Mouse (Mus musculus): ENCODE results near the gene Srp68. TPM values are rescaled to one million over a fixed set of nuclear protein-coding genes. Genes with fewer than 3 reads are reported as not detected.

Srp68 gene
- polyA plus RNA-seq, 1 experiment: 83.0 TPM

DNA sequence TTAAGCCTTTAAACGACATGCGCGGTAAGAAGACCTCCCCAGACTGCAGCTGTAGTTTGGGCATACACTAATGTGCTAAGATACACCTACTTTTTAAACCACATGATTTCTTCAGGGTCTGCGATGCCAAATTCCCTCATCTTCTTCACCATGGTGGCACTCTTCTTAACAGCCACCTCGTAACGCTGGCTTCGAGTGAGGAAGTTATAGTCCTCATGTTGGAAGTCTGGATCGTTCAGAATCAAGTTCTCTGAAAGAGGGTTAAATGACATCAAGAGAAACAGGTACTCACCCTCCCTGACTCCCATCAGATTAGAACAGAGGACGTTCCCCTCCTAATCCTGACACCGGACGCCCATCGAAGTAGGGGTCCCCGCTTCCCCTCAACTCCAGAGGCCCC, 75.9 kb downstream of the Srp68 start:
- Histone ChIP-seq H3K4me3 (peak overlapping the region; percentile 93), H3K79me2 (ENCODE audit: control insufficient read depth, insufficient read depth) (peaks cover 34% of the 10 kb centered on the region)

DNA sequence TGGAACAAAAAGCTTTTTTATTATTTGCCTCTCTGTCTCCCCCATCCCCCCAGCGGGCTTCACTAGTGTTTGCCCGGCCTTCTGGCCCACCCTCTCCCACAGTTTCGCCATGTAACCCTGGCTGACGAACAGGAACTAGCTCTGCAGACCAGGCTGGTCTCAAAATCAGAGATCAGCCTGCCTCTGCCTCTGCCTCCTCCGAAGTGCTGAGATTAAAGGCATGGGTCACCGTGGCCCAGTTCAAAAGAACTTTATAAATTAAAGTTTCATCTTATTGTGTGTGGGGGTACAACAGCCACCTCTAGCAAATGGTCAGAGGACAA, 76.5 kb downstream of the Srp68 start:
- TF ChIP-seq MYOG (IDR thresholded peaks at IDR 0.05; ENCODE audit: control insufficient read depth in 1 of 3, insufficient read depth in 1 of 3, insufficient read length in 2 of 3, low read depth in 2 of 3): no peak
- TF ChIP-seq USF1 (IDR thresholded peaks at IDR 0.05; ENCODE audit: low read depth): no peak
- no peak for TF ChIP-seq POLR2AphosphoS2 (IDR thresholded peaks at IDR 0.05; ENCODE audit: insufficient read length, low read depth)
- no peak for TF ChIP-seq POLR2A (IDR thresholded peaks at IDR 0.05; ENCODE audit: insufficient read length, low read depth)
- TF ChIP-seq SRF (IDR thresholded peaks at IDR 0.05; ENCODE audit: control insufficient read depth, insufficient read length, low read depth): no peak
- H3K79me2 ChIP-seq (ENCODE audit: control insufficient read depth, insufficient read depth): peaks cover 34% of the 10 kb centered on the region

More for the DNA sequence above, 75.9 kb downstream of the Srp68 start:
- H3K36me3 ChIP-seq (ENCODE audit: control insufficient read depth, insufficient read depth): no peaks in the 10 kb centered on the region
- H3ac ChIP-seq (ENCODE audit: control insufficient read depth, insufficient read length): peak overlapping the region; percentile 70
- peak overlapping the region; percentile 95 for H3K4me2 ChIP-seq (ENCODE audit: low read depth)
- TF ChIP-seq POLR2A (IDR thresholded peaks at IDR 0.05; ENCODE audit: insufficient read length, low read depth): no peak
- no peak for TF ChIP-seq USF1 (IDR thresholded peaks at IDR 0.05; ENCODE audit: low read depth)
- no peak for TF ChIP-seq MYOG (IDR thresholded peaks at IDR 0.05; ENCODE audit: control insufficient read depth in 1 of 3, insufficient read depth in 1 of 3, insufficient read length in 2 of 3, low read depth in 2 of 3)
- no peak for TF ChIP-seq E2F4 (IDR thresholded peaks at IDR 0.05; ENCODE audit: insufficient read depth)
- no peak for TF ChIP-seq MAX (IDR thresholded peaks at IDR 0.05; ENCODE audit: low read depth)
- TF ChIP-seq POLR2AphosphoS2 (IDR thresholded peaks at IDR 0.05; ENCODE audit: insufficient read length, low read depth): no peak
- no peak for TF ChIP-seq CEBPB (IDR thresholded peaks at IDR 0.05; ENCODE audit: insufficient read depth, poor library complexity, severe bottlenecking)
- H3K27me3 ChIP-seq (ENCODE audit: control insufficient read depth, insufficient read depth, insufficient read length): no peaks in the 10 kb centered on the region

DNA sequence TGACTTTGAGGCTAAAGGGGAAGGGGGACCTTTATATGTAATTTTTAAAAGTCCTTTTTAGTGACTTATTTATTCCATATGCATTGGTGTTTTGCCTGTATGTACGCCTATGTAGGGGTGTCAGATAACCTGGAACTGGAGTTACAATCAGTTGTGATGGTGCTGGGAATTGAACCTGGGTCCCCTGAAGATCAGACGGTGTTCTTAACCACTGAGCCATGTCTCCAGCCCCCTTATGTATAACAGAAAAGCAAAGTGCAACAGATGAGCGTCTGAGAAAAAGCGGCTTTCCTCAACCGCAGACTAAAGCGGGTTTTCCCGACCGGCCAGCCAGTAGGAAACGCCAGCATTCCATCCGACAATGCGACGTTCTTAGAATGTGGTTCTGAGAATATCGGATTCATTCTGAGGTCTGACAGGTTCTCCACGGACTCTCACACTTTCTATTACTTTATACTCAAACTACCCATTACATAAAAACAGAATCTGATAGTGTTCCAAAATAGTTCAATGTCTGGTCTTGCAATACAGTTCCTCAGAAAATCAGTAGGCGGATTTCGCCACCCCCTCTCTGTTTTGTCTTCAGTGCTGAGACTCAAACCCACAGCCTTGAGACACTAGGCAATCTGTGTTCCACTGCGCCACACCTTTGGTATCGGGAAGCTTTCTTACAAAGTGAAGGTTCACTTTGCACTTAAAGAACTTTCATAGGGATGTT, 77.0 kb downstream of the Srp68 start:
- no peaks in the 10 kb centered on the region for H3K36me3 ChIP-seq (ENCODE audit: control insufficient read depth, insufficient read depth)
- peak overlapping the region; percentile 95 for H3K4me2 ChIP-seq (ENCODE audit: low read depth)
- no peaks in the 10 kb centered on the region for H3K27me3 ChIP-seq (ENCODE audit: control insufficient read depth, insufficient read depth, insufficient read length)
- peaks cover 34% of the 10 kb centered on the region for H3K79me2 ChIP-seq (ENCODE audit: control insufficient read depth, insufficient read depth)
- peak overlapping the region; percentile 93 for H3K4me3 ChIP-seq
- TF ChIP-seq MYOD1 (IDR thresholded peaks at IDR 0.05; ENCODE audit: control insufficient read depth in 1 of 3, insufficient read length in 2 of 3, low read depth in 2 of 3) (no peak), POLR2AphosphoS2 (IDR thresholded peaks at IDR 0.05; ENCODE audit: insufficient read length, low read depth) (no peak), MYOG (IDR thresholded peaks at IDR 0.05; ENCODE audit: control insufficient read depth in 1 of 3, insufficient read depth in 1 of 3, insufficient read length in 2 of 3, low read depth in 2 of 3) (no peak), USF1 (IDR thresholded peaks at IDR 0.05; ENCODE audit: low read depth) (no peak), POLR2A (IDR thresholded peaks at IDR 0.05; ENCODE audit: insufficient read length, low read depth) (no peak), CEBPB (IDR thresholded peaks at IDR 0.05; ENCODE audit: insufficient read depth, poor library complexity, severe bottlenecking) (no peak), TCF12 (IDR thresholded peaks at IDR 0.05; ENCODE audit: insufficient read depth, poor library complexity, severe bottlenecking) (no peak), SRF (IDR thresholded peaks at IDR 0.05; ENCODE audit: control insufficient read depth, insufficient read length, low read depth) (no peak), TCF3 (IDR thresholded peaks at IDR 0.05; ENCODE audit: insufficient read length, low read depth) (no peak), E2F4 (IDR thresholded peaks at IDR 0.05; ENCODE audit: insufficient read depth) (no peak)
- H3ac ChIP-seq (ENCODE audit: control insufficient read depth, insufficient read length): no peak overlapping the region

More for the DNA sequence above, 76.5 kb downstream of the Srp68 start:
- H3ac ChIP-seq (ENCODE audit: control insufficient read depth, insufficient read length): no peak overlapping the region
- peak overlapping the region; percentile 93 for H3K4me3 ChIP-seq
- no peaks in the 10 kb centered on the region for H3K27me3 ChIP-seq (ENCODE audit: control insufficient read depth, insufficient read depth, insufficient read length)
- peak overlapping the region; percentile 95 for H3K4me2 ChIP-seq (ENCODE audit: low read depth)
- no peaks in the 10 kb centered on the region for H3K36me3 ChIP-seq (ENCODE audit: control insufficient read depth, insufficient read depth)

DNA sequence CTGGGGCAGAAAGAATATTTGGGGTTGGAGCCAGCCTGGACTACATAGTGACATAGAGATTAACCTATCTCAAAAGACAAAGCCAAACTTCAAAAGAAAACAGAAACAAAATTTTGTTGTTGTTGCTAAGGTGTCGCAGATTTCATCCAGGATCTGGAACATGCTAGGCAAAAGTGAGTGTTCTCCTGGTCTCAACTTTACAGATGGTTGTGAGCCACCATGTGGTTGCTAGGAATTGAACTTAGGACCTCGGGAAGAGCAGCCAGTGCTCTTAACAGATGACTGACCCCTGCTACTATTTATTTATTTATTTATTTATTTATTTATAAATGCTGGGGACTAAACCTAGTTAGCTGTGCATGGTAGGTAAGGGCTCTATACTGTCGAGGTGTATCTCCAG, 77.7 kb downstream of the Srp68 start:
- no peaks in the 10 kb centered on the region for H3K27me3 ChIP-seq (ENCODE audit: control insufficient read depth, insufficient read depth, insufficient read length)

DNA sequence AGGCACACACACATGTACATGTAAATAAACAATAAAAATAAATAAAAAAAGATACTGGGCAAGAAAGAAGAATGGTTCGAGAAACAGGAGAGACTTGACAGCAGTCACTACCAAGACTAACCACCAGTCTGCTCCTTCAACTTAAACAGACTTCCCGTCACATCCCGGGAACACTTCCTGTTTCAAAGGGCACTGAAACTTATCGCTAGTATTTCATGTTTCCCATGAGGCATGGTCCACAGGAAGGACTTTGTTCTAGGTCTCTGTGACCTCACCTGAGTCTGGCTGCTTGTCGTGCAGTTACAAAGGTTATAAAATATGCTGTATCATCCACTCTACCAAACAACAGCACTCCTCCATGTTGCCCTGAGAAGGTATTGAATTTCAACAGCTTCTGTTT, 78.8 kb downstream of the Srp68 start:
- no peak for TF ChIP-seq MYOG (IDR thresholded peaks at IDR 0.05; ENCODE audit: control insufficient read depth in 1 of 3, insufficient read depth in 1 of 3, insufficient read length in 2 of 3, low read depth in 2 of 3)
- no peak for TF ChIP-seq TCF3 (IDR thresholded peaks at IDR 0.05; ENCODE audit: insufficient read length, low read depth)
- TF ChIP-seq MAX (IDR thresholded peaks at IDR 0.05; ENCODE audit: low read depth): no peak
- TF ChIP-seq MYOD1 (IDR thresholded peaks at IDR 0.05; ENCODE audit: control insufficient read depth in 1 of 3, insufficient read length in 2 of 3, low read depth in 2 of 3): no peak
- no peak for TF ChIP-seq SRF (IDR thresholded peaks at IDR 0.05; ENCODE audit: control insufficient read depth, insufficient read length, low read depth)
- no peak for TF ChIP-seq E2F4 (IDR thresholded peaks at IDR 0.05; ENCODE audit: insufficient read depth)
- no peak for TF ChIP-seq POLR2AphosphoS2 (IDR thresholded peaks at IDR 0.05; ENCODE audit: insufficient read length, low read depth)
- no peak for TF ChIP-seq USF1 (IDR thresholded peaks at IDR 0.05; ENCODE audit: low read depth)
- no peak for TF ChIP-seq POLR2A (IDR thresholded peaks at IDR 0.05; ENCODE audit: insufficient read length, low read depth)
- no peak for TF ChIP-seq CEBPB (IDR thresholded peaks at IDR 0.05; ENCODE audit: insufficient read depth, poor library complexity, severe bottlenecking)
- no peak for TF ChIP-seq TCF12 (IDR thresholded peaks at IDR 0.05; ENCODE audit: insufficient read depth, poor library complexity, severe bottlenecking)
- TF ChIP-seq REST (IDR thresholded peaks at IDR 0.05; ENCODE audit: insufficient read depth, insufficient read length): no peak
- Histone ChIP-seq H3K4me2 (ENCODE audit: low read depth) (no peak overlapping the region), H3K27me3 (ENCODE audit: control insufficient read depth, insufficient read depth, insufficient read length) (no peaks in the 10 kb centered on the region), H3K4me3 (no peak overlapping the region), H3ac (ENCODE audit: control insufficient read depth, insufficient read length) (no peak overlapping the region), H3K36me3 (ENCODE audit: control insufficient read depth, insufficient read depth) (peaks cover 4% of the 10 kb centered on the region), H3K79me2 (ENCODE audit: control insufficient read depth, insufficient read depth) (peaks cover 30% of the 10 kb centered on the region)

More for the DNA sequence above, 77.7 kb downstream of the Srp68 start:
- Histone ChIP-seq H3K79me2 (ENCODE audit: control insufficient read depth, insufficient read depth) (peaks cover 34% of the 10 kb centered on the region), H3K36me3 (ENCODE audit: control insufficient read depth, insufficient read depth) (peaks cover under 1% of the 10 kb centered on the region), H3K4me2 (ENCODE audit: low read depth) (no peak overlapping the region), H3K4me3 (no peak overlapping the region), H3ac (ENCODE audit: control insufficient read depth, insufficient read length) (no peak overlapping the region)
- TF ChIP-seq E2F4 (IDR thresholded peaks at IDR 0.05; ENCODE audit: insufficient read depth) (no peak), MYOG (IDR thresholded peaks at IDR 0.05; ENCODE audit: control insufficient read depth in 1 of 3, insufficient read depth in 1 of 3, insufficient read length in 2 of 3, low read depth in 2 of 3) (no peak), CEBPB (IDR thresholded peaks at IDR 0.05; ENCODE audit: insufficient read depth, poor library complexity, severe bottlenecking) (no peak), MYOD1 (IDR thresholded peaks at IDR 0.05; ENCODE audit: control insufficient read depth in 1 of 3, insufficient read length in 2 of 3, low read depth in 2 of 3) (no peak), USF1 (IDR thresholded peaks at IDR 0.05; ENCODE audit: low read depth) (no peak), TCF12 (IDR thresholded peaks at IDR 0.05; ENCODE audit: insufficient read depth, poor library complexity, severe bottlenecking) (no peak), REST (IDR thresholded peaks at IDR 0.05; ENCODE audit: insufficient read depth, insufficient read length) (no peak), POLR2AphosphoS2 (IDR thresholded peaks at IDR 0.05; ENCODE audit: insufficient read length, low read depth) (no peak), SRF (IDR thresholded peaks at IDR 0.05; ENCODE audit: control insufficient read depth, insufficient read length, low read depth) (no peak), MAX (IDR thresholded peaks at IDR 0.05; ENCODE audit: low read depth) (no peak), POLR2A (IDR thresholded peaks at IDR 0.05; ENCODE audit: insufficient read length, low read depth) (no peak), TCF3 (IDR thresholded peaks at IDR 0.05; ENCODE audit: insufficient read length, low read depth) (no peak)
